Mouse (Mus musculus): ENCODE measurements at regions not wholly inside any gene's neighbourhood (a gene's known extent, or its start where the extent isn't known, plus 50 kb on each side); places are given as distances from the start of the nearest gene placed in this dataset.
"Not testable (repeated sequence)": the region's sequence is repeated elsewhere in the genome, so short reads cannot be mapped to it uniquely, and the experiment has no call there.

GRCm38 (mm10) chr2:48315306-48315705 lies 498.6 kb upstream of the Acvr2a start:
- DNase-seq (ENCODE audit: low read depth): peak; percentile 50

GRCm38 (mm10) chr2:48316180-48316889 lies 497.6 kb upstream of the Acvr2a start:
- no peak for DNase-seq (ENCODE audit: low read depth)

GRCm38 (mm10) chr2:48317821-48318220 lies 496.1 kb upstream of the Acvr2a start:
- no peak for DNase-seq (ENCODE audit: low read depth)

GRCm38 (mm10) chr2:48318384-48319030 lies 495.4 kb upstream of the Acvr2a start:
- no peak for DNase-seq (ENCODE audit: low read depth)

- no peak for DNase-seq (ENCODE audit: low read depth)
Measured at GRCm38 (mm10) chr2:48321471-48321870, 492.4 kb upstream of the Acvr2a start.

GRCm38 (mm10) chr2:48322278-48322677 lies 491.6 kb upstream of the Acvr2a start:
- DNase-seq (ENCODE audit: low read depth): peak; percentile 85

- peak; percentile 54 for DNase-seq (ENCODE audit: low read depth)
Measured at GRCm38 (mm10) chr2:48328204-48328603, 485.7 kb upstream of the Acvr2a start.

- peak; percentile 79 for DNase-seq (ENCODE audit: low read depth)
Measured at GRCm38 (mm10) chr2:48332783-48333182, 481.1 kb upstream of the Acvr2a start.

GRCm38 (mm10) chr2:48348021-48348420 lies 465.9 kb upstream of the Acvr2a start:
- DNase-seq (ENCODE audit: low read depth): no peak

GRCm38 (mm10) chr2:48349794-48350193 lies 464.1 kb upstream of the Acvr2a start:
- DNase-seq (ENCODE audit: low read depth): peak; percentile 50

- DNase-seq (ENCODE audit: low read depth): no peak
Measured at GRCm38 (mm10) chr2:48350206-48350605, 463.7 kb upstream of the Acvr2a start.

GRCm38 (mm10) chr2:48371572-48371971 lies 442.3 kb upstream of the Acvr2a start:
- not testable (repeated sequence) for DNase-seq (ENCODE audit: low read depth)

- no peak for DNase-seq (ENCODE audit: low read depth)
Measured at GRCm38 (mm10) chr2:48373086-48373485, 440.8 kb upstream of the Acvr2a start.

GRCm38 (mm10) chr2:48374302-48374701 lies 439.6 kb upstream of the Acvr2a start:
- peak; percentile 30 for DNase-seq (ENCODE audit: low read depth)

GRCm38 (mm10) chr2:48378160-48378559 lies 435.7 kb upstream of the Acvr2a start:
- no peak for DNase-seq (ENCODE audit: low read depth)

- DNase-seq (ENCODE audit: low read depth): no peak
Measured at GRCm38 (mm10) chr2:48378749-48379148, 435.2 kb upstream of the Acvr2a start.

GRCm38 (mm10) chr2:48380140-48380539 lies 433.8 kb upstream of the Acvr2a start:
- no peak for DNase-seq (ENCODE audit: low read depth)

- no peak for DNase-seq (ENCODE audit: low read depth)
Measured at GRCm38 (mm10) chr2:48380786-48381185, 433.1 kb upstream of the Acvr2a start.

GRCm38 (mm10) chr2:48381481-48382075 lies 432.3 kb upstream of the Acvr2a start:
- DNase-seq (ENCODE audit: low read depth): peak; percentile 57

GRCm38 (mm10) chr2:48398504-48398903 lies 415.4 kb upstream of the Acvr2a start:
- no peak for DNase-seq (ENCODE audit: low read depth)

- no peak for DNase-seq (ENCODE audit: low read depth)
Measured at GRCm38 (mm10) chr2:48399191-48399590, 414.7 kb upstream of the Acvr2a start.

GRCm38 (mm10) chr2:48402813-48403212 lies 411.1 kb upstream of the Acvr2a start:
- DNase-seq (ENCODE audit: low read depth): no peak

GRCm38 (mm10) chr2:48404460-48404859 lies 409.4 kb upstream of the Acvr2a start:
- no peak for DNase-seq (ENCODE audit: low read depth)

Measured in naive thymus-derived CD4-positive, alpha-beta T cell, adult 2 months (primary cell).